Mouse (Mus musculus) heart, embryonic 10.5 days (tissue): Measurements from ENCODE around the gene Dnmt1. TPM values are rescaled to one million over a fixed set of nuclear protein-coding genes. Genes with fewer than 3 reads are reported as not detected.

Experiments
- DNase-seq: peaks from one replicate; pipeline ENCODE4 v3.0.0-alpha.2; 2017; ENCODE audit warnings: low spot score
- H3K27ac ChIP-seq: fragments of 300-500 bp; sonication (generic); 2 replicates; pipeline ENCODE4 v1.5.1; 2016; ENCODE audit warnings: mild to moderate bottlenecking
- H3K27me3 ChIP-seq: fragments of 300-500 bp; sonication (generic); 2 replicates; pipeline ENCODE4 v1.6.1; 2016; ENCODE audit warnings: mild to moderate bottlenecking; ENCODE audit not compliant: poor library complexity, insufficient read depth, severe bottlenecking
- H3K36me3 ChIP-seq: fragments of 300-500 bp; sonication (generic); 2 replicates; pipeline ENCODE4 v1.6.1; 2016; ENCODE audit warnings: mild to moderate bottlenecking, moderate library complexity
- H3K4me1 ChIP-seq: fragments of 300-500 bp; sonication (generic); 2 replicates; pipeline ENCODE4 v1.6.1; 2016; ENCODE audit warnings: mild to moderate bottlenecking
- H3K4me3 ChIP-seq: fragments of 300-500 bp; sonication (generic); 2 replicates; pipeline ENCODE4 v1.5.1; 2016; ENCODE audit warnings: mild to moderate bottlenecking, moderate library complexity
- H3K9me3 ChIP-seq: fragments of 300-500 bp; sonication (generic); 2 replicates; pipeline ENCODE4 v1.6.1; 2016; ENCODE audit warnings: mild to moderate bottlenecking, moderate library complexity
- WGBS: fragments of 180-500 bp; shearing (Covaris S2); methylation state at CpG from one replicate; pipeline ENCODE4 v1.1.7; 2016; 5-methylcytosine and 5-hydroxymethylcytosine counted together
- polyA plus RNA-seq: library from polyadenylated mRNA; unstranded; fragments of >200 nt; fragmentation: Nextera tagmentation; extraction: Ambion mirVana; gene quantifications from 2 replicates; pipeline ENCODE4 v1.2.1, GENCODE M21; 2016

Gene Dnmt1
- polyA plus RNA-seq, 1 experiment from 2014 or later = 110 TPM

DNA sequence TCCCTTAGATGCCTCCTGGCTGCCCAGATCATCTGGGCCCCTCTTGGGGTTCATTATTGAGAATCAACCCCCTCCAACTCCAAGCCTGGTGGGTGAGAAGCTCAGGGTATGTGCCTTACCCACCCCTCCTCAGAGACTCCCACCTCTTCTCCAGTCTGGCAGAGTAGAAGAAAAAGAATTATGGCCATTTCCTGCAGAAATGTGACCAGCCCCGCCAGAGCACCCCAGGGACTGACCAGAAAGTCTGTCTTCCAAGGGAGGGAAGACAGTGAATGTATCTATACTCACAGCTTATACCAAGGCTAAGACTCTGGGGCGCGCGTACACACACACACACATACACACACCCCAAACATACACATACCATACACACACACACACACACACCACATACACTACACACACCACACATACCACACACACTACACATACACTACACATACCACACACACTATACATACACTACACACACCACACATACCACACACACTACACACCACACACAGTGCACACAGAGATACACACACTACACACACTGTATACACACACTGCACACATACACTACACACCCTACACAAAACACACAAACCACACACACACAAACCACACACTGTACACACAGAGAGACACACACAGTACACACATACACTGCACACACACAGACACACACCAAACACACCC is 13.5 kb upstream of the Dnmt1 start:
- Histone ChIP-seq H3K27me3 (no peaks in the 10 kb centered on the region), H3K27ac (peak overlapping the region; percentile 78), H3K4me1 (peaks cover 53% of the 10 kb centered on the region), H3K9me3 (no peaks in the 10 kb centered on the region), H3K36me3 (peaks cover 26% of the 10 kb centered on the region), H3K4me3 (peak overlapping the region; percentile 31)
- 93% methylated on average over 4 of the region's 4 CpGs for WGBS
- no peak for DNase-seq

DNA sequence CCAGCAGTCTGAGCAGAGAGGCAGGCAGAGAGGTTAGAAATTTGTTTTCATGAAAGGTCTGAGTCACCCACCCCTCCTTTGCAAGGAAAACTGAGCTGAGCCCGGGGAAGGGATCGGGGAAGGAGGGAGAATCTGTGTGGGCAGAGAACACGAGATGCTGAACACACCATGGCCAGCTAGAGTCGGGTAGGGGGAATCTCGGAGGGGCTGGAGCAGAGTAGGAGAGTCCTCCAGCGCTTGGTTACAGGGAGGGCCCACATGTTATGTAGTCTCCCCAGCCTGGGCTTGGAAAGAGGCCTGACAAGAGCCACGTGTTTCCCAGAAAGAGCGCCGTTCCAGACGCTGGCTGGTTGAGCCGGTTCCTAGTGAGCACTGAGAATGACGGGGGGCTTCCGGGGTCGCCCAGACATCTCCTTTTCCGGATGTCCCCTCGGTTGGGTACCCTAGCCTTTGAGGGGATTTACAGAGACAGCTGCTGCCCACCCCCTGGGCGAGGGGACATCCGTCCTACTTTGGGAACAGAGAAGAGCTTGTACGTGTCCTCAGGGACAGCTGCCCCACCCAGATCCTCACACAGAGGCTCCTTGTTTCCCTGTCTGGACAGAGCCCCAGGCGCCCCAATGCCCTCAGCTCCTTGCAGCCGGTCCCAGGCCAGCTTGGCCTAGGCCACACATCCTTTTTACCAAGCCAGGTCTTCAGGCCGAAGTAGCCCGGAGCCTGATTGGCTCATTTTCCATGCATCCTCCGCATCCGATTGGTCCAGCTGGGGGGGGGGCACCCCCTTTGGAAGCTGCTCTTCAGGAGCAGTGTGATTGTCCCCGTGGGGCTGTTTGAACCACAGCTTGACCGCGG is 12.7 kb upstream of the Dnmt1 start:
- peak overlapping the region; percentile 78 for H3K27ac ChIP-seq
- no peak for DNase-seq
- peak overlapping the region; percentile 31 for H3K4me3 ChIP-seq
- 46% methylated on average over 28 of the region's 28 CpGs for WGBS
- peaks cover 51% of the 10 kb centered on the region for H3K4me1 ChIP-seq
- peaks cover 34% of the 10 kb centered on the region for H3K36me3 ChIP-seq
- H3K9me3 ChIP-seq = no peaks in the 10 kb centered on the region
- no peaks in the 10 kb centered on the region for H3K27me3 ChIP-seq

DNA sequence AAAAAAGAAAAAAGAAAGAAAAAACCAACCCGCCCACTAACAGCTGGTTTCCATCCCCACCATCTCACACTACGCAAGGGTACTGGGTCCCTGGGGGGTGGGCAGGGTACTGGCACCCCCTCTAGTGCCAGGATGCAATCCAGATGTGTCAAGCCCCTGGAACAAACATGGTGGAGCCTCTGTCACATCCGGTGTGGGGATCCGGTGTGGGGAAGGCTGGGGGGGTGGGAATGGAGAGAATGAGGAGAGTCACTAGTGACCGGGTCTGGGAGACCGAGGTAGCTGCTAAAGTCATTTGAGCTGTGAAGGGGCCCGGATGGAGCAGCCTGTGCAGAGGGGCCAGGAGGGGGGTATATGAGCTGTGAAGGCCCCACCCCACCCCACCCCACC is 12.1 kb upstream of the Dnmt1 start:
- Histone ChIP-seq H3K4me1 (peaks cover 47% of the 10 kb centered on the region), H3K4me3 (peak overlapping the region; percentile 31; the same call in 1 of the 2 replicates)

DNA sequence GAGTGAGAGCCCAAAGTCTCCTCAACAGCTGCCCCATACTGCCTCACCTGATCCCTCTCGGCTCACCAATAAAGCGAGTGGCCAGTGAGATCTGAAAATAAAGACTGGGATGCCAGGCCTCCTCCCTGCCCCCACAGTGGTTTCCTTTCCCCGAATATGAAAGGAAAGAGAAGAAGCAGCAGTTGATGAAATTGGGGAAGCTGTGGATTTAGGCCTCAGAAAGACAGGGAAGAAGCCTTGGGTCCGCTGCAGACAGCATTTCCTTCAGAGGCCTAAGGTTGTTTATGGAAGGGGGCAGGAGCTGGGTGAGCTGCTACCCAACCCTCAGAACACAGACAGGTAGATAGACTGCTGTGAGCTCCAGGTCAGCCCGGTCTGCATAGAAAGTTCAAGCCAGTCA is 7.1 kb upstream of the Dnmt1 start:
- 80% methylated on average over 5 of the region's 5 CpGs for WGBS
- H3K27ac ChIP-seq = no peak overlapping the region
- no peaks in the 10 kb centered on the region for H3K9me3 ChIP-seq
- H3K36me3 ChIP-seq = peaks cover 58% of the 10 kb centered on the region
- no peak overlapping the region for H3K4me3 ChIP-seq
- no peak for DNase-seq
- peaks cover 7% of the 10 kb centered on the region for H3K4me1 ChIP-seq
- no peaks in the 10 kb centered on the region for H3K27me3 ChIP-seq

More for the DNA sequence above, 12.1 kb upstream of the Dnmt1 start:
- 80% methylated on average over 7 of the region's 7 CpGs for WGBS
- Histone ChIP-seq H3K27ac (peak overlapping the region; percentile 78), H3K9me3 (no peaks in the 10 kb centered on the region), H3K36me3 (peaks cover 40% of the 10 kb centered on the region), H3K27me3 (no peaks in the 10 kb centered on the region)
- DNase-seq = no peak

DNA sequence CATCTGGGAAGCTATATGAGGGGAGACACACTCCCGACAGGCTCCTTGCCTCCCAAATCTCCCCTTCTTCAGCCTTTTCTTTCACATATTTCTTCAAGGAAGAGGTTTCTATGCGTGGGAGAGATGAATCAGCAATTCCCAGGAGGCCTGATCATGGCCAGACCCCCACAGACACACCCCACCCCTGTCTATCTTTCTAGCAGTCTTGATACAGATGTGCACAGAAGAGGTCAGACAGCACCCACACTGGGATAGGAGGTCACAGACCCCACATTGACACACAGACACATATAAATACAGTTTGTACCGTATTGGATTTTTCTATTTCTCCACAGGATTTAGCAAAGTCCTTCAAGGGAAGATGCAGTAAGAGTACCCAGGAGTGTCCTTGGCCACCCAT is 6.3 kb upstream of the Dnmt1 start:
- 78% methylated on average over 3 of the region's 3 CpGs for WGBS
- H3K36me3 ChIP-seq = peaks cover 54% of the 10 kb centered on the region

DNA sequence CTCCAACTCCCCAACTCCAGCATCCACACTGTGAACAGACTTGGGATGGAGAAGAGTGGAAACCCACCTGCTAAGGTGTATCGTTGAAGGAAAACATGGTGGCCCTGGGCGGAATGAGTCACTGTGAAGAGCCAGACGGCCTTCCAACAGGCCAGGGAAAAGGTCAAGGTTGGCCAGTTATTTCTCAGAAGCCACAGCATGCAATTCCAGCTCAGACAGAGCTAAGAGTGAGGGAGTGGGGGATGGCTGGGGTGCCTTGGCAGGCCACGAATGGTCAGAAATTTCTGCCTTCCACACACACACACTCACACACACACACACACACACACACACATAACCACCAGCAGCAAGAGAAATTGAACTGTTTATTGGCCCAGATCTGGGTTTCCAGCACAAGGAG is 5.9 kb upstream of the Dnmt1 start:
- DNase-seq = no peak
- H3K4me3 ChIP-seq = no peak overlapping the region
- no peaks in the 10 kb centered on the region for H3K4me1 ChIP-seq
- peaks cover 52% of the 10 kb centered on the region for H3K36me3 ChIP-seq
- H3K9me3 ChIP-seq = no peaks in the 10 kb centered on the region
- no peaks in the 10 kb centered on the region for H3K27me3 ChIP-seq
- 78% methylated on average over 4 of the region's 4 CpGs for WGBS
- H3K27ac ChIP-seq = no peak overlapping the region

More for the DNA sequence above, 6.3 kb upstream of the Dnmt1 start:
- no peaks in the 10 kb centered on the region for H3K27me3 ChIP-seq
- H3K9me3 ChIP-seq = no peaks in the 10 kb centered on the region
- DNase-seq = no peak
- no peak overlapping the region for H3K27ac ChIP-seq
- no peaks in the 10 kb centered on the region for H3K4me1 ChIP-seq
- no peak overlapping the region for H3K4me3 ChIP-seq

DNA sequence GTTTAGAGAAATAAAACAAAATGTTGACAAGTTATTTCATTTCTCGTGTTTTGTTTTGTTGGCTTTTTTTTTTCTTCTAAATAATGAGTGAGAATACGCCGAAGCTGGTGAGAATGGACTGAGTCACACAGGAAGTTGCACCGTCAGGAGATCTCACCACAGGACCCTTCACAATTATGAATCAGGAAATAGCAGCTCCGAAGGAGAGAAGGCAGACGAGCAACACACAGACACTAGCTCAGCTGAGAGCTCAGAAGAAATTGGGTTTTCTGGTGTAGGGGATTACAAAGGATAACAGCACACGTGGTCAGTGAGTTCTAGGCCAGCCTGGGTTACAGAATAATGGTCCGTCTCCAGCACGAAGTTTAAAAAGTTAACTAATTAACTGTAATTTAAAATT is 1.9 kb upstream of the Dnmt1 start:
- H3K27me3 ChIP-seq = no peaks in the 10 kb centered on the region
- no peak overlapping the region for H3K27ac ChIP-seq
- no peak overlapping the region for H3K4me3 ChIP-seq
- DNase-seq = no peak
- H3K36me3 ChIP-seq = peaks cover 18% of the 10 kb centered on the region
- WGBS = 69% methylated on average over 9 of the region's 9 CpGs
- H3K9me3 ChIP-seq = no peaks in the 10 kb centered on the region
- H3K4me1 ChIP-seq = no peaks in the 10 kb centered on the region

DNA sequence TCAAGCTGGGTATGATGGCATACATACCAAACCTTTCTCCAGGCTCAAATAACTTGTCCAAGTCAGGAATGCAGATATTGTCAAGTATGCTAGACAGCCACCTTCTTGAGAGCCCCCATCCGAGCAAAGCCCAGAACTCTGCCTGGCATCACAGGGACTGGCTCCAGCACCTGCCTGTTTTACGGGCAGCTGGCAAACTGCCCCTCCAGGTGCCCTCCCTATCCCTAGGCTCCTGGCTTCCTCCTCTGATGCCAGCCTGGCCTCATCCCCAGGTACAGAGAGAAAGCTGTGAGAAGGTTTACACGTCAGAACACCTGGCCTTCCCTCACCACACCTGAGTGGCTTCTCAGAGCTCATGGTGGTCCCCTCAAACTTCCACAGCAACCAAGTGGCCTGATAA is 2.7 kb downstream of the Dnmt1 start:
- Histone ChIP-seq H3K36me3 (no peaks in the 10 kb centered on the region), H3K4me1 (0 out of 2 replicates have a peak, but pooled peaks cover 2% of the 10 kb centered on the region), H3K9me3 (no peaks in the 10 kb centered on the region), H3K27ac (no peak overlapping the region), H3K27me3 (no peaks in the 10 kb centered on the region), H3K4me3 (no peak overlapping the region)
- DNase-seq = no peak
- WGBS = 78% methylated on average over 3 of the region's 3 CpGs

DNA sequence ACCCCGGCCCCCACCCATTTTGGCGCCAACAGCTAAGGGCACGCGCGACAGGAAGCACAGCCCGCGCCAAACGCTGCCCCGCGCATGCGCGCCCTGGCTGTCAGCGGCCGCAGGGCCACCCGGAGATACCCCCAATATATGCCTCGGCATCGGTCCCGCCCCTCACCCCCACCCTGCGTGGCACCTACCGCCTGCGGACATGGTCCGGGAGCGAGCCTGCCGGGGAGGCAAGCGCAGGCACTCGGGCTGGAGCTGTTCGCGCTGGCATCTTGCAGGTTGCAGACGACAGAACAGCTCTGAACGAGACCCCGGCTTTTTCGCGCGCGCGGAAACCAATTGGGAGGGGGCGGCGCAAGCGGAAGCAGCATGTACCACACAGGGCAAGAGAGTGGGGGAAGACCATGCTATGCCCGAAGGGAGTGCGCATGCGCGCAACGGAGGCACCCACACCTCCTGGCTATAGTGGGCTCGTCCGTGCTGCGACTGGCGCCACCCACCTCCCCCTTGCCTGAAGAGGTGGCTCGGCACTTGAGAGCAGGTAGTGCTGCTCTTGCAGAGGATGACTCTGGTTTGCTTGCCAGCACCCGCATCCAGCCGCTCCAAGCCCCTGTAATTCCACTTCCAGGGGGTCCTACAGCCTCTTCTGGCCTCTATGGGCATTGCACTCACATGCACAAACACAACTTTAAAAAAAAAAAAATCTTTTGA is 7.0 kb downstream of the Dnmt1 start:
- H3K9me3 ChIP-seq = no peaks in the 10 kb centered on the region
- peak overlapping the region; percentile 81 for H3K4me3 ChIP-seq
- peak overlapping the region; percentile 95 for H3K27ac ChIP-seq
- no peaks in the 10 kb centered on the region for H3K27me3 ChIP-seq
- under 1% methylated on average over 51 of the region's 51 CpGs for WGBS
- peaks cover 8% of the 10 kb centered on the region; the same call in 1 of the 2 replicates for H3K36me3 ChIP-seq
- DNase-seq = peak; percentile 99
- H3K4me1 ChIP-seq = peaks cover 28% of the 10 kb centered on the region

DNA sequence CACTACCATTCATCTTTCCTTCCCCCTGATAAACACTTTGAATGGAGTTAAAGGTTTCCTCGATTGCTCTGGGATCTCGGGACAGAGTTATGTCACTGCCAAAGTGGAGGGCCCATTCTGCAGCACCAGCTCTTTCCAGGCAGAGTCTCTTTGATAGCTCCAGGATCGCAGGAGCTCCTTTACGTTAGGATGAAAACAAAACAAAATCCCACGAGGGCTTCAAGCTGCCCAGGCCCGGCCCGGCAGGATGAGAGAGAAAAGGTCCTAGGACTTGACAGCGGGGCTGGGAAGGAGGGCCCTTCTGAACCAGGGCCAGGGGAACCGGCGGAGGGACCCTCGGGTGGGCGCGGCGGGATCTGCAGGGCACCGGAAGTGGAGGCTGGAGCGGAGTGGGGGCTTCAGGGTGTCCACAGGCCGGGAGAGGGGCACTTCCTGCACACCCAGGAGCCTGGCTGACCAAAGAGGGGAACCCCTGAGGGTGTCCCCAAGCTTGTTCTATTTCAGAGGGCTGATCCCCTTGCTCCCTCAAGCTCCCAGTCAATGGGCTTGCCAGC is 7.6 kb downstream of the Dnmt1 start:
- WGBS = 2% methylated on average over 17 of the region's 17 CpGs
- DNase-seq = no peak
- H3K4me1 ChIP-seq = peaks cover 28% of the 10 kb centered on the region
- no peaks in the 10 kb centered on the region for H3K27me3 ChIP-seq
- H3K36me3 ChIP-seq = peaks cover 13% of the 10 kb centered on the region; the same call in 1 of the 2 replicates
- peak overlapping the region; percentile 95 for H3K27ac ChIP-seq
- no peaks in the 10 kb centered on the region for H3K9me3 ChIP-seq
- peak overlapping the region; percentile 81 for H3K4me3 ChIP-seq

DNA sequence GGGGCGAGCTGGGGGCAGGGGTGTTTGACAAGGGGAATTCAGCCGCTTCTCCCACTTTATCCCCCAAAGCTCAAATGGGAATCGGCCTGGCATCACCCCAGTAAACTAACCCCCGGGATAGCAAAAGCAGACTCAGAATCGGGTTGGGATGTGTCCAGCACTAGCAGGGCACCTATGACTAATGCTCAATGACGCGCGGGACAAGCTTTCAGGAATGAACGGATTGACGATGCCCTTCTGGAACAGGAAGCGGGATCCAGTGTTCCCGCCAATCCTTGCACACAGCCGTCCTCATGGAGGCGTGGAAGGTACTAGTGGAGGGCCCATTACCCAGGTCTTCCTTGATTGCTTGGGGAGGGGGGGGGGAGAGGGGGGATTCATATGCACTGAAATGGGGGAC is 8.2 kb downstream of the Dnmt1 start:
- Histone ChIP-seq H3K4me1 (peaks cover 29% of the 10 kb centered on the region), H3K4me3 (peak overlapping the region; percentile 81), H3K27ac (peak overlapping the region; percentile 95), H3K27me3 (no peaks in the 10 kb centered on the region), H3K9me3 (no peaks in the 10 kb centered on the region), H3K36me3 (peaks cover 19% of the 10 kb centered on the region)
- WGBS = 20% methylated on average over 14 of the region's 14 CpGs
- peak; percentile 81 for DNase-seq

DNA sequence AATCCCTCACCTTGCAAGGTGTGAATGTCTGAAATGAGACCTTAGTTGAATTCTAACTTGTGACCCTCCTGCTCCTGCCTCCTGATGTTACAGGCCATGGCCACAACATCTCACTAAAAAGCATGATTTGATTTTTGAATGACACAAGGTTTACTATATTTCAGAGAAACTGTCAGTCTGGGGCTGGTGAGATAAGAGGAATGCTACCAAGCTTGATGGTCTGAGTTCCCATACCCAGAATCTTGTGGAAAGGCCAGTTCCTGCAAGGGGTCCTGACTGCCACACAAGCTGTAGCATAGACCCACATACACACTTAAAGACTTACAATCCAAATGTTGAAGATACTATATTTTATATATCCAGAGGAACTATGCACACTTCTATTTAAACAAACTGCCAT is 9.3 kb downstream of the Dnmt1 start:
- H3K27ac ChIP-seq = no peak overlapping the region
- no peak overlapping the region for H3K4me3 ChIP-seq
- H3K27me3 ChIP-seq = no peaks in the 10 kb centered on the region
- peaks cover 24% of the 10 kb centered on the region for H3K36me3 ChIP-seq
- DNase-seq = no peak
- H3K9me3 ChIP-seq = no peaks in the 10 kb centered on the region
- H3K4me1 ChIP-seq = peaks cover 39% of the 10 kb centered on the region
